Mouse (Mus musculus) lung, adult 10 weeks (tissue): ENCODE measurements around the gene Atf5. TPM values are rescaled to one million over a fixed set of nuclear protein-coding genes. Genes with fewer than 3 reads are reported as not detected.

ENCODE experiments used
- polyA plus RNA-seq: library from polyadenylated mRNA; stranded (reverse); fragments of 350-450 nt; fragmentation: Illumina TruSeq; extraction: RNeasy Lipid Tissue Mini Kit (QIAGEN cat#74804); gene quantifications from one replicate; pipeline ENCODE4 v1.2.3, GENCODE M21; 2014; ENCODE audit warnings: low read depth, low replicate concordance; ENCODE audit not compliant: insufficient read depth

The Atf5 gene
- 83.0 TPM for polyA plus RNA-seq

GRCm38 (mm10) chr7:44816470-44817021, at the start of gene Atf5:
Gene Atf5 (minus strand): TSS chr7:44816658.

GRCm38 (mm10) chr7:44857042-44857552, 40.6 kb upstream of the Atf5 start, which contains the start of gene Pnkp:
Gene Pnkp (plus strand): TSS chr7:44857139.

GRCm38 (mm10) chr7:44848561-44849415, 32.3 kb upstream of the Atf5 start, which contains the start of the genes Akt1s1 and Tbc1d17:
Gene Akt1s1 (plus strand): TSS chr7:44848991.
Gene Tbc1d17 (minus strand): TSS chr7:44849079.

GRCm38 (mm10) chr7:44815721-44816469, 563 bp downstream of the Atf5 start, which contains the start of the genes Nup62 and Il4i1:
Gene Nup62 (plus strand): TSS chr7:44816088.
Gene Il4i1 (plus strand): TSS chr7:44816387.

Other genes with a start within 250 kb of the Atf5 start
- gene Napsa, start 244.3 kb downstream of the Atf5 start, polyA plus RNA-seq: 354 TPM
- gene Kcnc3, start 226.0 kb downstream of the Atf5 start, polyA plus RNA-seq: 4.2 TPM
- gene Myh14, start 145.8 kb downstream of the Atf5 start, polyA plus RNA-seq: 136 TPM
- gene Izumo2, start 107.9 kb downstream of the Atf5 start, polyA plus RNA-seq: not detected
- 29.2 TPM for gene Vrk3, start 68.2 kb downstream of the Atf5 start, polyA plus RNA-seq
- gene Zfp473, start 65.6 kb downstream of the Atf5 start, polyA plus RNA-seq: 0.11 TPM
- 14.9 TPM for gene Nup62, start 570 bp downstream of the Atf5 start, polyA plus RNA-seq
- 3.1 TPM for gene Il4i1, start 271 bp downstream of the Atf5 start, polyA plus RNA-seq
- gene Akt1s1, start 32.3 kb upstream of the Atf5 start, polyA plus RNA-seq: 36.7 TPM
- gene Tbc1d17, start 32.4 kb upstream of the Atf5 start, polyA plus RNA-seq: 46.8 TPM
- 27.8 TPM for gene Pnkp, start 40.5 kb upstream of the Atf5 start, polyA plus RNA-seq
- gene Ptov1, start 53.1 kb upstream of the Atf5 start, polyA plus RNA-seq: 127 TPM
- gene Med25, start 76.1 kb upstream of the Atf5 start, polyA plus RNA-seq: 22.3 TPM
- 20.0 TPM for gene Fuz, start 79.4 kb upstream of the Atf5 start, polyA plus RNA-seq
- 23.2 TPM for gene Ap2a1, start 112.8 kb upstream of the Atf5 start, polyA plus RNA-seq
- gene Tsks, start 126.5 kb upstream of the Atf5 start, polyA plus RNA-seq: not detected
- 2.5 TPM for gene Cpt1c, start 158.2 kb upstream of the Atf5 start, polyA plus RNA-seq
- 126 TPM for gene Prmt1, start 169.9 kb upstream of the Atf5 start, polyA plus RNA-seq
- gene Irf3, start 181.0 kb upstream of the Atf5 start, polyA plus RNA-seq: 71.8 TPM
- gene Bcl2l12, start 182.1 kb upstream of the Atf5 start, polyA plus RNA-seq: 14.9 TPM
- gene Scaf1, start 199.7 kb upstream of the Atf5 start, polyA plus RNA-seq: 15.5 TPM
- 170 TPM for gene Rras, start 201.3 kb upstream of the Atf5 start, polyA plus RNA-seq
- gene Prr12, start 236.2 kb upstream of the Atf5 start, polyA plus RNA-seq: 10.4 TPM
- 36.8 TPM for gene Nosip, start 245.8 kb upstream of the Atf5 start, polyA plus RNA-seq
- 23.4 TPM for gene Prrg2, start 246.0 kb upstream of the Atf5 start, polyA plus RNA-seq